Mouse (Mus musculus): Measurements from ENCODE around the gene Krtap16-1.

The Krtap16-1 gene

DNA sequence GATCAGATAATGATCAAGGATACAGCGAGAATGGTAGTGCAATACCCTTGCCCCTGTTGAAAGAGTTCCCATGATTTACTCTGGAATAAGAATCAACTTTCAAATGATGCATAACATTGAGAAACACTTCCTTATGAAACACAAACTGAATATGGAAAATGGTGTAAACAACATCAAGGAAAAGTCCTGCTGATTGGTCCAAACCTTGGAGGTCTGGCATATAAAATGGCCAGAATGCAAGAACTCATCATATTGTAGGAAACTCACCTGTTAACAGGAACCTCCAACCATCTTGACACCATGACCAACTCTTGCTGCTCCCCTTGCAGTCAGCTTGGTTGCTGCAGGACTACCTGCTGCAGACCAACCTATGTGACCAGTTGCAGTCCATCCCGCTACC, 38.2 kb downstream of the Krtap16-1 start, which contains the start of gene Krtap9-5:
TSS of gene Krtap9-5 (plus strand) at position 301 of the 400 bp plus-strand sequence.
- DNase-seq (ENCODE audit: low spot score) = no peak

DNA sequence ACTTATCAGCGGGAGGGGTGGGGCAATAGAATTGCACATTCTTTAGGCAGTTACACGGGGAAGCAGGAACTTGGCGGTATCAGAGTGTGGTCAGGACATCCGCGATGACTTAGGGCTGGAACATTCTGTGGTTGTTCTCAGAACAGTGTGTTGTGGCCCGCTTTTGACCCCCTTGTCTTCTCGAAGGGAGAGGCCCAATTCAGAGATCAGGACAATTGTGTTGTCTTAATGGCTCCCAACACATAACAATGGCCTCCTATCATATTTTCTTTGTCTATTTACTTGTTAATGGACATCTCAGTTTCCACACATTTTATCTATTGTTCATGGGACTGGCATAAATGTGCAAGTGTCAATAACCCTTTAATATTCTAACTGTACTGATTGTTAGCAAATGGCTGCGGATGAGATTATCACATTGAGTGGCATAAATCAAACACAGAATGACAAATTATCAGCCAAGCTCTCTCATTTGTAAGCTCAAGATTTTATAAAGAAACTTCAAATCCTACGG, 48.6 kb downstream of the Krtap16-1 start:
- no peak for DNase-seq (ENCODE audit: low spot score)

DNA sequence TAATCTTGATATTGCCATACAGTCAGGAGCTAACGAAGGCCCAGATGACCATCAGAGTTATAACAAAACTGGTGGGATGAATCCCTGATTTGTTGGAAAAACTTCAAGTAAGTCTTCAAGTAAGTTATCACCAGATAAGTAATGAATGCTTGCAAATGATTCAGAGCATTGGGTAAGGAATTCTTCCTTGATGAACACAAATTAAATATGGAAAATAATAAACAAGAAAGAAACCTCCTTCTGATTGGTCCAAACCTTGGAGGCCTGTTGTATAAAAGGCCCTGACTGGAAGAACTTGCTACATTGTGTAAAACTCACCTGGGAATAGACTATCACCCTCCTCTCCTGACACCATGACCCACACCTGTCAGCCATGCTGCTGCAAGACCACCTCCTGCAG, 50.4 kb downstream of the Krtap16-1 start, which contains the start of gene Krtap31-2:
TSS of gene Krtap31-2 (plus strand) at position 301 of the 400 bp plus-strand sequence.
- DNase-seq (ENCODE audit: low spot score) = no peak
